Mouse (Mus musculus) brown adipose tissue, adult 24 weeks (tissue): Measurements from ENCODE around the gene Capn13. TPM values are rescaled to one million over a fixed set of nuclear protein-coding genes. Genes with fewer than 3 reads are reported as not detected.
"Not testable (repeated sequence)": the region's sequence is repeated elsewhere in the genome, so short reads cannot be mapped to it uniquely, and the experiment has no call there.

Experiments used
- H3K27ac ChIP-seq: fragments of 200-500 bp; replicated peaks from 2 replicates; pipeline ENCODE4 v1.5.1; 2012; ENCODE audit warnings: low read depth, mild to moderate bottlenecking, low read length
- H3K4me1 ChIP-seq: fragments of 200-500 bp; 2 replicates; pipeline ENCODE4 v1.6.1; 2012; ENCODE audit warnings: low read length, mixed read lengths; ENCODE audit not compliant: control insufficient read depth, insufficient read depth, insufficient read length
- H3K4me3 ChIP-seq: fragments of 200-500 bp; 2 replicates; pipeline ENCODE4 v1.5.1; 2012; ENCODE audit warnings: low read depth, mild to moderate bottlenecking, low read length, moderate library complexity; ENCODE audit not compliant: insufficient read depth
- polyA plus RNA-seq: library from polyadenylated mRNA; stranded (reverse); fragments of >200 nt; gene quantifications from 2 replicates; pipeline ENCODE4 v1.2.4, GENCODE M21; 2012; ENCODE audit not compliant: missing spikeins, insufficient read depth, insufficient read length

Gene Capn13
- polyA plus RNA-seq, 1 experiment, result not detected

DNA sequence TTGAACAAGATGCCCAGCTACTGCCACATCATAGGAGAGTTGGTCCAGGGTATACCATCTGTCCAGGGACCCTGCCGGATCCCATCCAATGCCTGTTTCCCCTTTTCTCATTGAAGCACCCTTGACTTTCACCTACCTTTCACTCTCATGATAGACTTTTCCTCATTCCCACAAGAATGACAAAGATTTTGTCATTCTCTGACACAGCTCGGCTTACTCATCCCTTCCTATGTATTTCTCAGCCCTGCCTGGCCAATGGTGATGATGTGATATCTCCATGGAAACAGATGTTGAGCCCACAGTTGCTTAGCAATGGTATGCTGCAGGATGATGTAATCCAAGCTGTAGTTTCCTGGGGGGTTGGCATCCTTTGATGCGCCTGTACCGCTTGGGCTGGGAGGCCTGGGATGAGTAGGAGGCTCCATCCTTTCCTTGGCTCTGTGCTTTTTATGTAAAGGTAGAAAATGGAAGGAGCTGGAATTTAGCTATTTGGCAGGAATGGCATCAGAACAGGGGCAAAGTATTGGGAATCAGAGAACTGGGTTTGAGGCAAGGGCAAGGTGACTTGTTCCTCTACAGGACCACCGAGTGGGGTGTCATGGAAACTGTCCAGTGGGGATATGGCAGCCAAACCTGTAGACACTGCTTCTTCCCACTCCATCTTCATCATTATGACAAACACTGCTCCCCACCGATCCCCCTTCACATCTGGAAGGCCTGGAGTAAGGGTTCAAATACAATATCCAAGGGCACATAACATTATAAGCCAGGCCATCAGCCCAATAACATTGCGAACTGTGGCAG is 128.7 kb downstream of the Capn13 start:
- H3K27ac ChIP-seq, result no peak overlapping the region
- no peak overlapping the region for H3K4me3 ChIP-seq
- no peaks in the 10 kb centered on the region for H3K4me1 ChIP-seq

DNA sequence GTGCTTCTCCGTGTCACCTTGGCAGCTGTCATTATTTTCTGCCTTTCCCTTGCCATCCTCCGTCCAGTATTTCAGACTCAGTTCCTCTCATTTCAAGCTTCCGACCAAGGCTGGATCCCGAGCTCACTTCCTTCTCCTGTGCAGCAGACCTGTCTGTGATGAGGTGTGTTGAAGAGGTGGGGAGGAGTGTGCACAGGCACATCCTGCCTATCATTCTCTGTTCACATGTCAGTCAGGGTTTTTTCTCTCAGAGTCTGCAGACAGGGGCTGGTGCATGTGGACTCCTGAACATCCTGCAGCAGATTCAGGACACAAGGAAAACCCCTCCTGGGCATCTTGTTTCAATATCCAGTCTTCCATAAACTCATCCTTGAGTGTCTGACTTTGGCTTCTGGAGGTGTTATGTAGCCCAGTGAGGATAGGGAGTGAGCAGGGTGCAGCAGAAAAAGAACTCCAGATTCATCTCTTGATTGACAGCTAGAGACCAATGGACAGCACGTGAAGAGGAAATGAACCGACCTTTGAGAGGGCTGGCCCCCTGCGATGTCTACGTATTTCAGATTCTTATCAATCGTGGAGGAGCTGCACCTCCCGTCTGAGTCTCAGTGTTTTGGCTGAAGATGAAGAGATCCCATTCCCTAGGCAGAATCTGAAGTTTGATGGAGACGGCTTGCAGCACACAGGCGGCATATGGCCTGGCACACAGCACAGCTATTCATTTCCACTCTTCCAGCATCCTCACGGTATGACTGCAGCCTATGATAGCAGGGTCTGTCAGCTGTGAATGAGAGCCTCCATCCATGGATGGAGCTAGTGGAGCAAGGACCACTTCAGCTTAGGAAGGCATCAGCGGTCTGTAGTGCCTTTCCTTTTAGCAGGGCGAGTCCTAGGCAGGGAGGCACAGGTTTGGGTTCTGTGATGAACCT is 129.5 kb downstream of the Capn13 start:
- no peak overlapping the region for H3K27ac ChIP-seq
- H3K4me1 ChIP-seq, result no peaks in the 10 kb centered on the region
- H3K4me3 ChIP-seq, result no peak overlapping the region

DNA sequence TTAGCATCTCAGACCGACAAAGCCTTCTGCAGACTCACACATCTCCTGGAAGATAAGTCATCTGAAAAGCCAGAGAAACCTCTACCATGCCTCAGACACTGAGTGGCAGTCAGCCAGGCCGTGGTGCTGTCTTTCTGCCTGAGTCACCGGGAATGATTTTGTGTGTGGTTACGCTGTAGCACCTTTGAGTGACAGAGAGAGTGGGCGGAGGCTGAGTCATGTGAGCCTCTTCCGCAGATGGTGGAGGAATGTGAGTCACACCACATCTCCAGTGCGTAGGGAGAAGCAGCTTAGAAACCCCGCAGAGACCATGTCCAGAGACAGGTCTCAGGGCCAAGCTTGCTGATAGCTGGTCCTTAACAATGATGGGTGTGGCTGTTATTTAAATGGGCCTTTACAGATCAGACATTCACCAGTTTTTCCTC is 137.6 kb downstream of the Capn13 start:
- H3K27ac ChIP-seq, result no peak overlapping the region

DNA sequence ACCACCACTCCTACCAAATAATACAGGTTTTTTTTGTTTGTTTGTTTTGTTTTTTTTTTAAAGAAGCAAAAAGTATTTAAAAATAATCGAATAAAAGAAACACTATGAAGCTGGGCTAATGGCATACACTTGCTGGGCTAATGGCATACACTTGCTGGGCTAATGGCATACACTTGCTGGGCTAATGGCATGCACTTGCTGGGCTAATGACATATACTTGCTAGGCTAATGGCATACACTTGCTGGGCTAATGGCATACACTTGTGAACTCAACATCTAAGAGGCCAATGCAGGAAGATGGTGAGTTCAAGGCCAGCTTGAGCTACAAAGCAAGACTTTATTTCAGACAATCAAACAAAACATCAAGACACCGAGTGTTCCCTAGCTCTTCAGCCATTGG is 138.1 kb downstream of the Capn13 start:
- Histone ChIP-seq H3K4me1 (peaks cover 5% of the 10 kb centered on the region; the same call in 1 of the 2 replicates), H3K27ac (no peak overlapping the region)

More for the DNA sequence above, 137.6 kb downstream of the Capn13 start:
- Histone ChIP-seq H3K4me3 (no peak overlapping the region), H3K4me1 (peaks cover 5% of the 10 kb centered on the region; the same call in 1 of the 2 replicates)

DNA sequence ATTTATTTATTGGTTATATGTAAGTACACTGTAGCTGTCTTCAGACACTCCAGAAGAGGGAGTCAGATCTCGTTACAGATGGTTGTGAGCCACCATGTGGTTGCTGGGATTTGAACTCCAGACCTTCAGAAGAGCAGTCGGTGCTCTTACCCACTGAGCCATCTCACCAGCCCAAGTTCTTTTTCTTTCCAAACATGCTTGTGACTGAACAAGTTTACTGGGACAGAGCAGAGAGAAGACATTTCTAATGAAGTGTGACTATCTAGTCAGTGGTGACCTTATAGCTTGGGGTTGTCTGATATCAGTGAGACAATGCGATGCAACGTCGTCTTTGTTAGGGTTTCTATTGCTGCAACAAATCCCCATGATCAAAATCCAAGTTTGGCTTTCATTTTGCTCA is 141.4 kb downstream of the Capn13 start:
- not testable (repeated sequence) for H3K4me3 ChIP-seq, H3K4me1 ChIP-seq, H3K27ac ChIP-seq

More for the DNA sequence above, 138.1 kb downstream of the Capn13 start:
- no peak overlapping the region for H3K4me3 ChIP-seq

DNA sequence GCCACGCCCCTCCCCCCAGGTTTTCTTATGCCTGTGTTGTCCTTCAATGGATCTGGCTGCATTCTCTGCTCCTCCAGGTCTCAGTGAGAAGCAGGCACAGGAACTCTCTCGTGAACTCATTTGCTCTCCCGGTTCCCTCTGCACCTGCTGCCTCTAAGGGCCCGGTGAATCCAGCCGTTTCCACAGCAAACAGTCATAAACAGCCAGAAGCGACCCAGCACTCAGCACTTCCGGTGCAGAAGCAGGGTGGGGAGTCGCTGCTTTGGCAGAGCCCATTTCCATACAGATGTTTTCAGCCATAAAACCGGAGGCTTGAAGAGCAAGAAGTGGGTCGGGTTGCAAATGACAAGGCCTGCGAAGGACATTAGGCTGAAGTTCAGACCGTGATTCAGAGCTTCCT is 142.0 kb downstream of the Capn13 start:
- H3K4me3 ChIP-seq, result no peak overlapping the region
- H3K27ac ChIP-seq, result no peak overlapping the region
- H3K4me1 ChIP-seq, result peaks cover 5% of the 10 kb centered on the region; the same call in 1 of the 2 replicates
